Mouse (Mus musculus) midbrain, embryonic 12.5 days (tissue): Measurements from ENCODE around the gene Ttc30a2. TPM values are rescaled to one million over a fixed set of nuclear protein-coding genes. Genes with fewer than 3 reads are reported as not detected.
A peak's percentile ranks its signal among the peaks of the same experiment; 100 is the strongest.
"Not testable (repeated sequence)": the region's sequence is repeated elsewhere in the genome, so short reads cannot be mapped to it uniquely, and the experiment has no call there.

ENCODE experiments used
- ATAC-seq: fragments of 200-750 bp; cut with Nextera tagmentation; 2 replicates; pipeline ENCODE4 v1.8.0; 2017; ENCODE audit warnings: low read depth, moderate TSS enrichment, moderate library complexity; ENCODE audit not compliant: low FRiP score
- H3K27ac ChIP-seq: fragments of 300-500 bp; sonication (generic); replicated peaks from 2 replicates; pipeline ENCODE4 v1.5.1; 2016; ENCODE audit warnings: mild to moderate bottlenecking
- H3K27me3 ChIP-seq: fragments of 300-500 bp; sonication (generic); 2 replicates; pipeline ENCODE4 v1.6.1; 2016; ENCODE audit warnings: mild to moderate bottlenecking
- H3K36me3 ChIP-seq: fragments of 300-500 bp; sonication (generic); 2 replicates; pipeline ENCODE4 v1.6.1; 2016
- H3K4me1 ChIP-seq: fragments of 300-500 bp; sonication (generic); 2 replicates; pipeline ENCODE4 v1.6.1; 2016
- H3K4me2 ChIP-seq: fragments of 300-500 bp; sonication (generic); replicated peaks from 2 replicates; pipeline ENCODE4 v1.6.1; 2016; ENCODE audit warnings: mild to moderate bottlenecking, moderate library complexity
- H3K4me3 ChIP-seq: fragments of 300-500 bp; sonication (generic); 2 replicates; pipeline ENCODE4 v1.5.1; 2016; ENCODE audit warnings: mild to moderate bottlenecking
- H3K9ac ChIP-seq: fragments of 300-500 bp; sonication (generic); replicated peaks from 2 replicates; pipeline ENCODE4 v1.6.1; 2016; ENCODE audit warnings: mild to moderate bottlenecking, moderate library complexity
- H3K9me3 ChIP-seq: fragments of 300-500 bp; sonication (generic); 2 replicates; pipeline ENCODE4 v1.6.1; 2016; ENCODE audit warnings: mild to moderate bottlenecking
- WGBS: fragments of 180-500 bp; shearing (Covaris S2); methylation state at CpG from one replicate; pipeline ENCODE4 v1.1.7; 2016; 5-methylcytosine and 5-hydroxymethylcytosine counted together
- polyA plus RNA-seq: library from polyadenylated mRNA; unstranded; fragments of >200 nt; fragmentation: Nextera tagmentation; extraction: Ambion mirVana; gene quantifications from 2 replicates; pipeline ENCODE4 v1.2.1, GENCODE M21; 2016

Gene Ttc30a2
- polyA plus RNA-seq, 1 experiment from 2014 or later: 0.70 TPM

DNA sequence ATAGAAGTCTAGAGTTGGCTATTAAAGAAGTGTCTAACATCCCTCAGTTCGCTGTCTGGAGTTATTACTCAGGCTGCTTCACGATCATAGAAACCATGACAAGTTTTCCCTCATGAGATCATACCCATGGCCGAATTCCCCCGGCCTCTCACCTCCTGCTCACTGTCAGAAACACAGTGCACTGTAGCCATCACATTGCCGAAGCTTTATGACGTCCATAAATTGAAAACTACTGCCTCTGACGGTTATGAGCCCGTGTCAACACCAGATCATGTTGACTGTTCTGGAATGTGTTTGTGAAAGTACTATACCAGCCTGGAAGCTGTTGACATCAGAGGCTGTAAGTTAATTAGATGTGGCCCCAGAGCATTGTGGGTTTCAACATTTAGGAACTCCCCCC is 27.3 kb downstream of the Ttc30a2 start:
- 92% methylated on average over 8 of the region's 8 CpGs for WGBS
- Histone ChIP-seq H3K4me3 (no peak overlapping the region), H3K4me2 (no peak overlapping the region), H3K9me3 (no peaks in the 10 kb centered on the region), H3K36me3 (no peaks in the 10 kb centered on the region), H3K27me3 (no peaks in the 10 kb centered on the region), H3K9ac (no peak overlapping the region), H3K4me1 (no peaks in the 10 kb centered on the region), H3K27ac (no peak overlapping the region)
- no peak for ATAC-seq

DNA sequence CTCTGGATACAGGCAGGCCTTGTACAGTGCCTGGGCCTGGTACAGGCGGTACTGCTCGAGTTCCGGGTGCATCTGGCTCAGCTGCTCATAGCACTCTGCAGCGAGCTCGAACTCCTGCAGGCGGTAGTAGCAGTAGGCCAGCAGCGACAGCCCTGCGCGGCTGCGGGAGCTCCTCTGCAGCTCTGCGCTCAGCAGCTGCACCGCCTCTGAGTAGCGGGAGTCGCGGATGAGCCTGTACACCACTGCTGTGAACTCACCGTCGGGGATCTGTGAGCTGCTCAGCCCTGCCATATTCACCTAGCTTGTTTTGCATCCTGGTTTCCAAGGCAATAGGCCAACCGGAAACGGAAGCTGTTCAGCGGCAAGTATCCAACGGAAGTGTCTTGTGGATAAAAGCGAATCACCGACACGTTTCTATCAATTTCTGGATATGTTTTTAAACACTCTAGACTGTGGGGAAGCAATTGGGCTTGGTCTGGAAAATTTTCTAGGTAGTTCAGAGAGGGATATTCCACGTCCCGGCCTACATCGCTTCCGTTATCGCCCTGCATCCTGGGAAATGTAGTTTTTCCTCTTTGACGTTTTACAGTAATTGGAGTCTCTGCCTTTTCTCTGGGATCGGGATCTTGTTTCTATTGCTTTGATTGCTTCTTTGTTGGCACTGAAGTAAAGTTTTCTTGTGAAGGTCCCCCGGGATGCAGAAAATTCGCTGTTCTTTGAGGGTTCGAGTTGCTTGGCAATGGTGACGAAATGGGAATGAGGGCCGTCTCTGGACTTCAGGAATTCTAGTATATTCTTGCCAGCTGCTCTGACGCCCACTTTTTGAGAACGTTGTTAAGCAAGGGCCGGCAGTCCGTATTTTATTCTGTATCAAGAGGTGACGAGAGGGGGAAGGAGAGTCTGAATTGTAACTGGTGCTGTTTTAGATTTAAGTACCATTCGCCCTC is 39.6 kb downstream of the Ttc30a2 start, which contains the start of gene Ttc30b:
TSS of gene Ttc30b (minus strand) at position 469 of the 947 bp plus-strand sequence.
- no peaks in the 10 kb centered on the region for H3K9me3 ChIP-seq
- H3K9ac ChIP-seq: peak within 1 kb of the TSS; percentile 59
- H3K4me1 ChIP-seq: peaks cover 7% of the 10 kb centered on the region; the same call in 1 of the 2 replicates
- H3K27me3 ChIP-seq: no peaks in the 10 kb centered on the region
- 4% methylated on average over 42 of the region's 42 CpGs for WGBS
- peak within 1 kb of the TSS; percentile 62 for H3K4me3 ChIP-seq
- peak; percentile 87 for ATAC-seq
- H3K4me2 ChIP-seq: peak within 1 kb of the TSS; percentile 56
- H3K27ac ChIP-seq: peak within 1 kb of the TSS; percentile 76
- H3K36me3 ChIP-seq: no peaks in the 10 kb centered on the region

DNA sequence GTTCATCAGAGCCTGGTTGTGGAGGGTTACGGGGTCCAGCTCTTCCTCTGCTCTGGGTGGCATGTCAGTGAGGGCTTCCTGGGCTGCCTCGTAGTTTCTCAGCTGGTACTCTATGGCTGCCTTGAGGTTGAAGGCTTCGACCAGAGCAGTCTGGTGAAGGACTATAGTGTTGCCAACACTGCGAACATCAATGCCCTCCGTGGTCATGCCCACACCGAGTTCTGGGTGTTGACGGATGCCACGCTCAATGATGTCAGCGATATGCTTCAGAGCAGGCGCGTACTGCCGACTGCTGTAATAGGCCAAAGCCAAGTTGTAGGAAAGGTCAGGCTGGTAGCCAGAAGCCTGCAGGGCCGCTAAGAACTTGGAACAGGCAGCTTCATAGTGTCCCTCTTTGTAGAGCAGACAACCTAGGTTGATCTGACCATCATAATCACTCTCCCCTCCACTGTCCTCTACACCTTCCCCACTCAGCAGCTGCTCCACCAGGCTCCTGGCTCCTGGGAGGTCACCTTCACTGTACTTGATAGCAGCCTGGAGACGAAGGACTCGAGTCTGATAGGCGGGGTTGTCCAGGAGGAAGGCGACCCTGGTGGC is 40.4 kb downstream of the Ttc30a2 start:
- Histone ChIP-seq H3K9ac (peak overlapping the region; percentile 59), H3K4me3 (peak overlapping the region; percentile 62), H3K4me2 (peak overlapping the region; percentile 56)
- 64% methylated on average over 16 of the region's 17 CpGs for WGBS
- H3K36me3 ChIP-seq, ATAC-seq, H3K27me3 ChIP-seq, H3K4me1 ChIP-seq, H3K27ac ChIP-seq, H3K9me3 ChIP-seq: not testable (repeated sequence)

DNA sequence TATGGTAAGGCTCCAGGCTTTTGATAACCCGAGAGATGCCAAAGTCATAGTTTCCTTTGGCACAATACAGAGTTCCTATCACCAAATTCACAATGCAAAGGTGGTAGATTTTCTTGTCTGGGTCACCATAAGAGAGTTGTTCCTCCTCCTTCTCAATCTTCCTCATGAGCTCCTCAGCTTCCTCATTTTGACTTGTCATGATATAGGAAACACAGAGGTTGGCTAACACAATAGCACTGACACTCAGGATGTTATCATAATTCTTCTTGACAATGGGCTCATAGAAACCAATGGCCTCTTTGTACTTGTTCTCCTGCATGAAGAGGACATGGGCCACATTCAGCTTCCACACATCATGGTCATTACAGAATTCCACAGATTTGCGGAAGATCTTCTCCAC is 41.3 kb downstream of the Ttc30a2 start:
- H3K36me3 ChIP-seq, H3K27ac ChIP-seq, H3K4me1 ChIP-seq, ATAC-seq, H3K4me3 ChIP-seq, H3K4me2 ChIP-seq, H3K9me3 ChIP-seq, H3K27me3 ChIP-seq, H3K9ac ChIP-seq: not testable (repeated sequence)
- WGBS: 93% methylated on average over 2 of the region's 2 CpGs

DNA sequence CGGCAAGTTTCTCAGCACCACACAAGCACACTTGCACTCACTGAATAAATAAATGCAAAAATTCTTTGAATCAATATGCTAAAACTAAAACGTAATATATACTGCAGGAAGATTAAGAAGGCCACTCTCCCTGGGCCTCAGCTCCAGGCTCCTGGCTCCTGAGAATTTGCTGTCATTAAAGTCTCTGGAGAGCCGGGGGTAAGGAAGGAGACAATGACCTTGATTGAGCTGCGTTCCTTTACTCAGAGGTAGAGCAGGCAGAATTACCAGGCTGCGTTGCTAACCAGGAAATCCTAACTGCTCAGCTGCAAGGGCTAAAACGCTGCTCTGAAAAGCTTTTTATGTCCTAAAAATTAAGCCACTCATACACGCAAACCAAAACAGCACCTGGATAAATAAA is 44.4 kb downstream of the Ttc30a2 start:
- Histone ChIP-seq H3K27ac (no peak overlapping the region), H3K4me3 (no peak overlapping the region), H3K27me3 (no peaks in the 10 kb centered on the region), H3K4me1 (peaks cover 2% of the 10 kb centered on the region; the same call in 1 of the 2 replicates), H3K4me2 (no peak overlapping the region), H3K36me3 (no peaks in the 10 kb centered on the region), H3K9me3 (no peaks in the 10 kb centered on the region), H3K9ac (no peak overlapping the region)
- 58% methylated on average over 7 of the region's 7 CpGs for WGBS
- ATAC-seq: no peak

DNA sequence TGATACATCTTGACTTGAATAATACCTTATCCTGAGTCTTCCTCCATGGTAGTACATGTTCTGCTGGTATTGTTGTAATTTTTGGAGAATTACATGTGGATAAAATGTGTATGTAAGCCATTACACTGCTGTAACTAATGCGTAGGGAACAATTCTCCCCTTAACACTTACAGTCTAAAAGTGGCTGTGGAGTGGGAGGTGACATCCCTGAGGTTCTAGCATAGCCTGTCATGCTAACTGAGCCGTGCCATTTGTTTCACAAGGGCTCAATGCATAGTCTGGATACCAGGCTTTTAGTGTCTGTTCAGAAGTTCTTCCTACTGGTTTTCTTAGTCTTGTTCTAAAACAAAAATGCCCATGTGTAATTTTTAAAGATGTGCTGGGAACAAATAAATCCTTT is 47.0 kb downstream of the Ttc30a2 start:
- WGBS: 92% methylated on average over 2 of the region's 2 CpGs
- no peak for ATAC-seq
- H3K4me3 ChIP-seq: no peak overlapping the region

DNA sequence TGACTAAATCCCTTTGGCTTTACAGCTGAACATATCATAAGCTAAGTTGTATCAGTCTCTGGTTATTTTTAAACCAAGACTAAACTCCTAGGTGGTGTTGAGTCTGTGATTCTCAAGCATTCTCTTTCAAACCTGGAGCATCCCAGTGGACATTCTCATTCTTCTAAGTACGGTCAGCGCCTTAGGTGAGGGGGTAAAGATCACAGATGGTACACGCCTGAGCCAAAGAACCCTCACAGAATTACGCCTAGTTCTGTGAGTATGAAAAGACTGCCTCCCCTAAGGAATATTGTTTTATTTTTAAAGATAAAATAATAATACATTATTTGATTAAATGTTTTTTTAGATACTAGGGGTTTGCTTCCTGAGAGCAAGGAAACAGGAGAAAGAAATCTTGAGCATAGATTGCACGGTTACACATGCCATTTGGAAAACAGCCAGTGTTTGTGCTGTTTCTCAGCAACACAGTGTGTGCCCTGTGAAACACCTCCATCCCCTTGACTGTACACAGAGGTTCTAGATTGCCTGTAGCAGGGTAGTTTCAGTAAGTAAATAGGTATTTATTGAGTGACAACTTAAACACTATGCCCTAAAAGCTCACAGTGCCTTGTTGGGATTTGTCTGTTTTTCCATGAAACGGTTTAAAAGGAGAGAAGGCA is 48.1 kb downstream of the Ttc30a2 start:
- ATAC-seq: no peak
- WGBS: 94% methylated on average over 6 of the region's 6 CpGs
- peaks cover 6% of the 10 kb centered on the region; the same call in 1 of the 2 replicates for H3K36me3 ChIP-seq
- peaks cover 3% of the 10 kb centered on the region; the same call in 1 of the 2 replicates for H3K4me1 ChIP-seq
- no peak overlapping the region for H3K4me2 ChIP-seq
- H3K9me3 ChIP-seq: no peaks in the 10 kb centered on the region
- no peak overlapping the region for H3K4me3 ChIP-seq
- no peak overlapping the region for H3K27ac ChIP-seq
- H3K27me3 ChIP-seq: no peaks in the 10 kb centered on the region
- no peak overlapping the region for H3K9ac ChIP-seq

More for the DNA sequence above, 47.0 kb downstream of the Ttc30a2 start:
- H3K27ac ChIP-seq: no peak overlapping the region
- H3K4me2 ChIP-seq: no peak overlapping the region
- H3K4me1 ChIP-seq: no peaks in the 10 kb centered on the region
- H3K36me3 ChIP-seq: peaks cover 6% of the 10 kb centered on the region; the same call in 1 of the 2 replicates
- no peak overlapping the region for H3K9ac ChIP-seq
- H3K27me3 ChIP-seq: no peaks in the 10 kb centered on the region
- no peaks in the 10 kb centered on the region for H3K9me3 ChIP-seq

DNA sequence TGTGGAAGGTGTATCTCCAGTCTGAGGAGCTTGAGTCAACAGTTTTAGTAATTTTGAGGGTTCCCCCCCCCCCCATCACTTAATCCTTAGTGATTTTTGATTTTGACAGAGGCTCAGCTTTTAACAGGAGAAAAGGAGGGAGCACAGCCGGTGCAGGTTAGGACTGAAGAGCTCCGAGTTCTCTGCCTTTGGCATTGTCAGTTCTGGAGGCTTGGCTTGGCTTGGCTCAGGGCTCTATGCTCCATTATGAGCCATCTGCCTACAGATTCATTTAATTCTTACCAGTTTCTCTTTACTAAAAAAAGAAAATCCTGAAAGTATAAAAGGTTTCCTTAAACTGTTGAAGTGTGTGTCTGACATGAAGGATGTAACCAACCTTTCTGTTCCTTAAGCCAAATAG is 48.8 kb downstream of the Ttc30a2 start:
- peaks cover 5% of the 10 kb centered on the region for H3K4me1 ChIP-seq
- peaks cover 6% of the 10 kb centered on the region; the same call in 1 of the 2 replicates for H3K36me3 ChIP-seq
- H3K27ac ChIP-seq: no peak overlapping the region
- H3K4me2 ChIP-seq: no peak overlapping the region
- no peak for ATAC-seq
- H3K27me3 ChIP-seq: no peaks in the 10 kb centered on the region
- no peak overlapping the region for H3K4me3 ChIP-seq
- no peak overlapping the region for H3K9ac ChIP-seq
- 91% methylated on average over 2 of the region's 2 CpGs for WGBS
- H3K9me3 ChIP-seq: no peaks in the 10 kb centered on the region

DNA sequence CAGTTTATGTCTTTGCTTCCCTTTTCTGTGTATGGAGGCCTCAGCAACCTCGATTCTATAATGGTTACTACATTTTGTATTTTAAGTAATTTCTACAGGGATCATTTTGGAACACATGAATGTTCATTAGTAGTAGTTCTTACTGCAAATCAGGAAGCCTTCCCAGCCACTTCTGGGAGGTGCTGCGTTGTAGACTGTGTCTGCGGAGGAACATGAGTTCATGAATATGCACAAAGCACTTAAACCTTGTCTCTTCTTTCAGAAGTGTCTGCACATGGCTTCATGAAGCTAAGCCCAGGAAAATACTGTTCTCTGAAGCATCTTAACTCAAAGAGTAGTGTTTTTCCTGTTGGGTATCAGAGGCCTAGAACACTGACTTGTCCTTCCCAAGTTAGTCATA is 50.0 kb downstream of the Ttc30a2 start:
- H3K4me2 ChIP-seq: no peak overlapping the region
- no peak overlapping the region for H3K9ac ChIP-seq
- no peak overlapping the region for H3K4me3 ChIP-seq
- 89% methylated on average over 3 of the region's 3 CpGs for WGBS
- peaks cover 10% of the 10 kb centered on the region for H3K4me1 ChIP-seq
- no peak overlapping the region for H3K27ac ChIP-seq
- H3K9me3 ChIP-seq: no peaks in the 10 kb centered on the region
- peaks cover 6% of the 10 kb centered on the region; the same call in 1 of the 2 replicates for H3K36me3 ChIP-seq
- no peak for ATAC-seq
- H3K27me3 ChIP-seq: no peaks in the 10 kb centered on the region

DNA sequence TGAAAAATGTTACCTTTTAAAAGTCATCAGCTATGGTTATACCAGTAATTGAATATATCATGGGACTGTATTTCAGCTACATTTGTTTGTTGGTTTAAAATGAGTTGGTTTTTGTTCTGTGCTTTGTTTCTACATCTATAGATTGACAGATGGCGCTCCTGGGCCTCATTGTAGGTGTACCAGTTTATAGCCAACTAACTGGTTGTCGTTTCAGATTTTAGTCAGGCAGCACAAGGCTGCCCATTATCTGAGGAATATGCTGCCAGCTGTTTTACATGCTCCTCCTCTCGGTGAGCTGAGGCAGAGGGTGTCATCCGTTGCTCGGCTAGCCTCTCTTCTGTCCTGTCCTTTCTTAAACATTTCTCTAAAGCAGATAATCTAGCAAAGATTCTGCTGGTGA is 51.9 kb downstream of the Ttc30a2 start:
- Histone ChIP-seq H3K27me3 (no peaks in the 10 kb centered on the region), H3K36me3 (peaks cover 6% of the 10 kb centered on the region; the same call in 1 of the 2 replicates), H3K4me2 (no peak overlapping the region), H3K9ac (no peak overlapping the region), H3K4me3 (no peak overlapping the region), H3K27ac (no peak overlapping the region), H3K9me3 (no peaks in the 10 kb centered on the region), H3K4me1 (peaks cover 11% of the 10 kb centered on the region)
- 81% methylated on average over 5 of the region's 5 CpGs for WGBS
- no peak for ATAC-seq
